Mouse (Mus musculus) midbrain, postnatal 0 days (tissue): ENCODE measurements at regions not wholly inside any gene's neighbourhood (a gene's known extent, or its start where the extent isn't known, plus 50 kb on each side); places are given as distances from the start of the nearest gene placed in this dataset.

Source experiments
- ATAC-seq: fragments of 200-750 bp; cut with Nextera tagmentation; 2 replicates; pipeline ENCODE4 v1.8.0; 2017; ENCODE audit warnings: moderate number of reproducible peaks, mild to moderate bottlenecking, moderate TSS enrichment, moderate library complexity; ENCODE audit not compliant: low FRiP score
- DNase-seq: peaks from one replicate; pipeline ENCODE4 v3.0.0-alpha.2; 2015; ENCODE audit warnings: low spot score
- H3K27ac ChIP-seq: fragments of 300-500 bp; sonication (generic); 2 replicates; pipeline ENCODE4 v1.5.1; 2014; ENCODE audit warnings: low read depth, mild to moderate bottlenecking, low read length, mixed read lengths
- H3K27me3 ChIP-seq: fragments of 300-500 bp; sonication (generic); 2 replicates; pipeline ENCODE4 v1.6.1; 2014; ENCODE audit warnings: low read length, control low read depth, mixed read lengths; ENCODE audit not compliant: insufficient read depth
- H3K36me3 ChIP-seq: fragments of 300-500 bp; sonication (generic); 2 replicates; pipeline ENCODE4 v1.6.1; 2014; ENCODE audit warnings: low read length, control low read depth, mixed read lengths; ENCODE audit not compliant: insufficient read depth
- H3K4me1 ChIP-seq: fragments of 300-500 bp; sonication (generic); 2 replicates; pipeline ENCODE4 v1.6.1; 2014; ENCODE audit warnings: mild to moderate bottlenecking, control low read depth, antibody characterized with exemption, low read length, mixed read lengths; ENCODE audit not compliant: insufficient read depth
- H3K4me2 ChIP-seq: fragments of 300-500 bp; sonication (generic); 2 replicates; pipeline ENCODE4 v1.6.1; 2014; ENCODE audit warnings: low read depth, mild to moderate bottlenecking, low read length, mixed read lengths; ENCODE audit not compliant: poor library complexity, severe bottlenecking
- H3K4me3 ChIP-seq: fragments of 300-500 bp; sonication (generic); 2 replicates; pipeline ENCODE4 v1.5.1; 2014; ENCODE audit warnings: low read depth, mild to moderate bottlenecking, low read length, moderate library complexity
- H3K9ac ChIP-seq: fragments of 300-500 bp; sonication (generic); replicated peaks from 2 replicates; pipeline ENCODE4 v1.6.1; 2014; ENCODE audit warnings: mild to moderate bottlenecking, low read length, moderate library complexity, mixed read lengths; ENCODE audit not compliant: poor library complexity, severe bottlenecking
- H3K9me3 ChIP-seq: fragments of 300-500 bp; sonication (generic); 2 replicates; pipeline ENCODE4 v1.6.1; 2016; ENCODE audit warnings: low read length, control low read depth
- CTCF ChIP-seq: IDR thresholded peaks from 2 replicates; pipeline ENCODE4 v1.5.1; 2016; ENCODE audit warnings: antibody characterized with exemption, mild to moderate bottlenecking
- WGBS: fragments of 180-500 bp; shearing (Covaris S2); extraction: QIAGEN DNeasy Blood & Tissue Kit; methylation state at CpG from one replicate; pipeline ENCODE4 v1.1.7; 2014; 5-methylcytosine and 5-hydroxymethylcytosine counted together

GRCm38 (mm10) chr8:8335256-8335972, 325.6 kb downstream of the Efnb2 start:
- H3K9ac ChIP-seq = no peak overlapping the region
- ATAC-seq = no peak
- H3K4me2 ChIP-seq = no peak overlapping the region
- no peak for DNase-seq
- no peak overlapping the region for H3K4me3 ChIP-seq
- no peak overlapping the region for H3K27ac ChIP-seq
- TF ChIP-seq CTCF = no peak
- no peaks in the 10 kb centered on the region for H3K4me1 ChIP-seq
- no peaks in the 10 kb centered on the region for H3K36me3 ChIP-seq
- H3K27me3 ChIP-seq = no peaks in the 10 kb centered on the region
- WGBS = 54% methylated on average over 19 of the region's 19 CpGs
- H3K9me3 ChIP-seq = no peaks in the 10 kb centered on the region

DNA sequence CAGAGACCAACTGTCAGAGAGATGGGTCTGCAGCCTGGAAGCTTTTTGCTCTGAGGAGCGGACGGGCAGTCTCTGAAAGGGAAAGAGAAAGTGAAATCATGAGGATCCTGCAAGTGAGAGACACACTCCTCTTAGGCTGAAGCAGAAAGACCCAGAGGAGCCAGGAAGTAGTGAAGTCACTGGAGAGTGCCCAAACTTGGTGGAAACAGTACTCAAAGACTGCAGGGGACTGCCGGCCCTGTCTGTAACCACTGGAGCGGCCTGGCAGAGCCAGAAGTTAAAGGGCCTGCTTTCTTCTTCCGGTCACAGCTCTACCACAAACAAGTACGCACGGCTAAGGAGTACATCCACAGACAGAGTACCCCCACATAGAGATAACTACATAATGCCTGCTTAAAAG, 326.5 kb downstream of the Efnb2 start:
- no peak for TF ChIP-seq CTCF
- 76% methylated on average over 7 of the region's 7 CpGs for WGBS
- DNase-seq (no peak), ATAC-seq (no peak)
- Histone ChIP-seq H3K27ac (no peak overlapping the region), H3K4me2 (no peak overlapping the region), H3K36me3 (no peaks in the 10 kb centered on the region), H3K4me1 (no peaks in the 10 kb centered on the region), H3K4me3 (no peak overlapping the region), H3K27me3 (no peaks in the 10 kb centered on the region), H3K9ac (no peak overlapping the region), H3K9me3 (no peaks in the 10 kb centered on the region)

GRCm38 (mm10) chr8:8331249-8331648, 329.8 kb downstream of the Efnb2 start:
- Histone ChIP-seq H3K36me3 (no peaks in the 10 kb centered on the region), H3K9me3 (no peaks in the 10 kb centered on the region), H3K27ac (no peak overlapping the region), H3K9ac (no peak overlapping the region), H3K4me1 (no peaks in the 10 kb centered on the region), H3K27me3 (no peaks in the 10 kb centered on the region), H3K4me3 (no peak overlapping the region), H3K4me2 (no peak overlapping the region)
- no peak for DNase-seq
- 50% methylated on average over 7 of the region's 7 CpGs for WGBS
- TF ChIP-seq CTCF = no peak
- no peak for ATAC-seq

- no peak for TF ChIP-seq CTCF
- no peaks in the 10 kb centered on the region for H3K27me3 ChIP-seq
- no peaks in the 10 kb centered on the region for H3K36me3 ChIP-seq
- no peaks in the 10 kb centered on the region for H3K4me1 ChIP-seq
- no peak for ATAC-seq
- H3K4me3 ChIP-seq = no peak overlapping the region
- 52% methylated on average over 7 of the region's 7 CpGs for WGBS
- H3K4me2 ChIP-seq = no peak overlapping the region
- H3K9ac ChIP-seq = no peak overlapping the region
- DNase-seq = no peak
- no peak overlapping the region for H3K27ac ChIP-seq
- H3K9me3 ChIP-seq = no peaks in the 10 kb centered on the region
These were observed 332.9 kb downstream of the Efnb2 start for GRCm38 (mm10) chr8:8328010-8328666.

- Histone ChIP-seq H3K9me3 (no peaks in the 10 kb centered on the region), H3K4me1 (no peaks in the 10 kb centered on the region), H3K4me2 (no peak overlapping the region), H3K27ac (no peak overlapping the region), H3K4me3 (no peak overlapping the region), H3K9ac (no peak overlapping the region), H3K36me3 (no peaks in the 10 kb centered on the region), H3K27me3 (no peaks in the 10 kb centered on the region)
- no peak for ATAC-seq
- no peak for TF ChIP-seq CTCF
- no peak for DNase-seq
- 69% methylated on average over 16 of the region's 16 CpGs for WGBS
These were observed 334.8 kb downstream of the Efnb2 start for GRCm38 (mm10) chr8:8326066-8326834.

GRCm38 (mm10) chr8:8325420-8325819, 335.6 kb downstream of the Efnb2 start:
- no peak overlapping the region for H3K9ac ChIP-seq
- no peak for TF ChIP-seq CTCF
- WGBS = 56% methylated on average over 4 of the region's 4 CpGs
- ATAC-seq = no peak
- H3K4me1 ChIP-seq = no peaks in the 10 kb centered on the region
- no peak overlapping the region for H3K4me3 ChIP-seq
- H3K4me2 ChIP-seq = no peak overlapping the region
- no peaks in the 10 kb centered on the region for H3K9me3 ChIP-seq
- no peaks in the 10 kb centered on the region for H3K36me3 ChIP-seq
- no peak overlapping the region for H3K27ac ChIP-seq
- H3K27me3 ChIP-seq = no peaks in the 10 kb centered on the region
- no peak for DNase-seq
